Mouse (Mus musculus) E14TG2a.4 (cell line): Measurements from ENCODE around the gene Tfrc.

Source experiments
- H3K27me3 ChIP-seq: 2 replicates; pipeline ENCODE4 v1.6.1; 2014; ENCODE audit warnings: low read length, control low read depth; ENCODE audit not compliant: insufficient read depth
- H3K36me3 ChIP-seq: 2 replicates; pipeline ENCODE4 v1.6.1; 2014; ENCODE audit warnings: low read length, control low read depth; ENCODE audit not compliant: insufficient read depth
- H3K4me1 ChIP-seq: replicated peaks from 2 replicates; pipeline ENCODE4 v1.6.1; 2014; ENCODE audit warnings: low read depth, low read length, control low read depth
- H3K4me3 ChIP-seq: replicated peaks from 2 replicates; pipeline ENCODE4 v1.5.1; 2014; ENCODE audit warnings: mild to moderate bottlenecking, low read length
- H3K9me3 ChIP-seq: 2 replicates; pipeline ENCODE4 v1.6.1; 2014; ENCODE audit warnings: low read length, control low read depth
- CTCF ChIP-seq: conservative IDR thresholded peaks from 2 replicates; pipeline ENCODE4 v1.5.1; 2014; ENCODE audit warnings: low read length
- NANOG ChIP-seq: IDR thresholded peaks from 2 replicates; pipeline ENCODE4 v1.6.1; 2014; ENCODE audit warnings: borderline replicate concordance, low read length, mixed read lengths
- POU5F1 ChIP-seq: IDR thresholded peaks from 2 replicates; pipeline ENCODE4 v1.6.1; 2014; ENCODE audit warnings: low read length, borderline replicate concordance

The Tfrc gene

GRCm38 (mm10) chr16:32666671-32667551 is 58.2 kb downstream of the Tfrc start:
- H3K4me1 ChIP-seq, result peaks cover 100% of the 10 kb centered on the region
- peaks cover 91% of the 10 kb centered on the region for H3K36me3 ChIP-seq
- H3K27me3 ChIP-seq, result no peaks in the 10 kb centered on the region
- TF ChIP-seq CTCF, result no peak
- TF ChIP-seq NANOG, result no peak
- no peak for TF ChIP-seq POU5F1
- peak overlapping the region; percentile 54 for H3K4me3 ChIP-seq
- H3K9me3 ChIP-seq, result no peaks in the 10 kb centered on the region

GRCm38 (mm10) chr16:32667552-32667872 is 58.8 kb downstream of the Tfrc start:
- no peaks in the 10 kb centered on the region for H3K27me3 ChIP-seq
- no peak for TF ChIP-seq POU5F1
- no peak for TF ChIP-seq NANOG
- TF ChIP-seq CTCF, result no peak
- no peaks in the 10 kb centered on the region for H3K9me3 ChIP-seq
- H3K36me3 ChIP-seq, result peaks cover 91% of the 10 kb centered on the region
- H3K4me1 ChIP-seq, result peaks cover 100% of the 10 kb centered on the region
- peak overlapping the region; percentile 54 for H3K4me3 ChIP-seq

- no peaks in the 10 kb centered on the region for H3K27me3 ChIP-seq
- H3K36me3 ChIP-seq, result peaks cover 91% of the 10 kb centered on the region
- no peak for TF ChIP-seq POU5F1
- no peak for TF ChIP-seq CTCF
- H3K4me3 ChIP-seq, result peak overlapping the region; percentile 54
- peaks cover 100% of the 10 kb centered on the region for H3K4me1 ChIP-seq
- no peaks in the 10 kb centered on the region for H3K9me3 ChIP-seq
Observed at GRCm38 (mm10) chr16:32668030-32668429, 59.3 kb downstream of the Tfrc start.

- H3K36me3 ChIP-seq, result peaks cover 91% of the 10 kb centered on the region
- H3K4me1 ChIP-seq, result peaks cover 100% of the 10 kb centered on the region
- H3K4me3 ChIP-seq, result peak overlapping the region; percentile 54
- TF ChIP-seq CTCF (peak; percentile 43; the same call in 1 of the 2 replicates), NANOG (no peak)
- no peaks in the 10 kb centered on the region for H3K9me3 ChIP-seq
- no peaks in the 10 kb centered on the region for H3K27me3 ChIP-seq
Observed at GRCm38 (mm10) chr16:32668472-32668871, 59.8 kb downstream of the Tfrc start.

GRCm38 (mm10) chr16:32669243-32669642 is 60.5 kb downstream of the Tfrc start:
- H3K9me3 ChIP-seq, result no peaks in the 10 kb centered on the region
- no peak overlapping the region for H3K4me3 ChIP-seq
- H3K36me3 ChIP-seq, result peaks cover 91% of the 10 kb centered on the region
- peaks cover 100% of the 10 kb centered on the region for H3K4me1 ChIP-seq
- no peak for TF ChIP-seq CTCF
- no peak for TF ChIP-seq NANOG
- no peak for TF ChIP-seq POU5F1
- H3K27me3 ChIP-seq, result no peaks in the 10 kb centered on the region

GRCm38 (mm10) chr16:32670354-32671124 is 61.8 kb downstream of the Tfrc start:
- Histone ChIP-seq H3K4me1 (peaks cover 100% of the 10 kb centered on the region), H3K36me3 (peaks cover 91% of the 10 kb centered on the region), H3K4me3 (0 out of 2 replicates have a peak overlapping the region, but pooled peaks have one; percentile 3), H3K9me3 (no peaks in the 10 kb centered on the region), H3K27me3 (no peaks in the 10 kb centered on the region)
- TF ChIP-seq CTCF (no peak), NANOG (no peak), POU5F1 (no peak)

GRCm38 (mm10) chr16:32671206-32671887 is 62.6 kb downstream of the Tfrc start:
- no peaks in the 10 kb centered on the region for H3K27me3 ChIP-seq
- no peaks in the 10 kb centered on the region for H3K9me3 ChIP-seq
- 0 out of 2 replicates have a peak overlapping the region, but pooled peaks have one; percentile 10 for H3K4me3 ChIP-seq
- no peak for TF ChIP-seq CTCF
- no peak for TF ChIP-seq POU5F1
- no peak for TF ChIP-seq NANOG
- peaks cover 93% of the 10 kb centered on the region for H3K36me3 ChIP-seq
- H3K4me1 ChIP-seq, result peaks cover 100% of the 10 kb centered on the region

- TF ChIP-seq CTCF (no peak), POU5F1 (no peak)
- no peaks in the 10 kb centered on the region for H3K9me3 ChIP-seq
Observed at GRCm38 (mm10) chr16:32672250-32672649, 63.5 kb downstream of the Tfrc start.

More at GRCm38 (mm10) chr16:32672250-32672649, 63.5 kb downstream of the Tfrc start:
- H3K27me3 ChIP-seq, result no peaks in the 10 kb centered on the region
- peak overlapping the region; percentile 39; the same call in 1 of the 2 replicates for H3K4me3 ChIP-seq
- H3K36me3 ChIP-seq, result peaks cover 99% of the 10 kb centered on the region
- H3K4me1 ChIP-seq, result peaks cover 100% of the 10 kb centered on the region
